ENCODE assay signal across 14 mouse cellular contexts in genomic region chr6:120572372-120572771, GRCm38 (mm10).
"Had no signal": no experiment of that assay in that cellular context is flagged by ENCODE, and none has a peak within 500 bp of the region (broad histone marks: within the 10 kb centered on the region; RNA-seq: fewer than 3 reads in every experiment).

No protein-coding gene starts in this region.

- H3K4me1 ChIP-seq: neural tube, embryonic 12.5 days had no signal

- H3K9me3 ChIP-seq: liver, embryonic 12.5 days; midbrain, embryonic 12.5 days; neural tube, embryonic 12.5 days had no signal

- H3K9ac ChIP-seq: liver, embryonic 12.5 days; liver, embryonic 14.5 days; lung, embryonic 14.5 days; midbrain, embryonic 12.5 days; neural tube, embryonic 12.5 days had no signal

- DNase-seq: lung, adult 18-20 months; lung, embryonic 14.5 days; lung, postnatal 10 days; lung, postnatal 4 days; midbrain, embryonic 14.5 days; right cerebral cortex, postnatal 14 days; thymus, adult 18-20 months; thymus, postnatal 14 days; thymus, postnatal 36 days had no signal

- H3K36me3 ChIP-seq: liver, embryonic 12.5 days; midbrain, embryonic 12.5 days; neural tube, embryonic 12.5 days had no signal

- ATAC-seq: liver, embryonic 12.5 days; midbrain, embryonic 16.5 days had no signal

- H3K4me3 ChIP-seq: liver, embryonic 12.5 days; midbrain, embryonic 12.5 days; neural tube, embryonic 12.5 days had no signal

- H3K27ac ChIP-seq: liver, embryonic 12.5 days; liver, embryonic 14.5 days; midbrain, embryonic 12.5 days; neural tube, embryonic 12.5 days had no signal

- H3K4me2 ChIP-seq: liver, embryonic 12.5 days; lung, embryonic 14.5 days; midbrain, embryonic 12.5 days; neural tube, embryonic 12.5 days had no signal

- H3K27me3 ChIP-seq: midbrain, embryonic 12.5 days; neural tube, embryonic 12.5 days had no signal
